Mouse (Mus musculus): ENCODE data around the gene Ier2. TPM values are rescaled to one million over a fixed set of nuclear protein-coding genes. Genes with fewer than 3 reads are reported as not detected.
"Not testable (repeated sequence)": the region's sequence is repeated elsewhere in the genome, so short reads cannot be mapped to it uniquely, and the experiment has no call there.

Gene Ier2
- polyA plus RNA-seq, 1 experiment from 2014 or later: 140 TPM

DNA sequence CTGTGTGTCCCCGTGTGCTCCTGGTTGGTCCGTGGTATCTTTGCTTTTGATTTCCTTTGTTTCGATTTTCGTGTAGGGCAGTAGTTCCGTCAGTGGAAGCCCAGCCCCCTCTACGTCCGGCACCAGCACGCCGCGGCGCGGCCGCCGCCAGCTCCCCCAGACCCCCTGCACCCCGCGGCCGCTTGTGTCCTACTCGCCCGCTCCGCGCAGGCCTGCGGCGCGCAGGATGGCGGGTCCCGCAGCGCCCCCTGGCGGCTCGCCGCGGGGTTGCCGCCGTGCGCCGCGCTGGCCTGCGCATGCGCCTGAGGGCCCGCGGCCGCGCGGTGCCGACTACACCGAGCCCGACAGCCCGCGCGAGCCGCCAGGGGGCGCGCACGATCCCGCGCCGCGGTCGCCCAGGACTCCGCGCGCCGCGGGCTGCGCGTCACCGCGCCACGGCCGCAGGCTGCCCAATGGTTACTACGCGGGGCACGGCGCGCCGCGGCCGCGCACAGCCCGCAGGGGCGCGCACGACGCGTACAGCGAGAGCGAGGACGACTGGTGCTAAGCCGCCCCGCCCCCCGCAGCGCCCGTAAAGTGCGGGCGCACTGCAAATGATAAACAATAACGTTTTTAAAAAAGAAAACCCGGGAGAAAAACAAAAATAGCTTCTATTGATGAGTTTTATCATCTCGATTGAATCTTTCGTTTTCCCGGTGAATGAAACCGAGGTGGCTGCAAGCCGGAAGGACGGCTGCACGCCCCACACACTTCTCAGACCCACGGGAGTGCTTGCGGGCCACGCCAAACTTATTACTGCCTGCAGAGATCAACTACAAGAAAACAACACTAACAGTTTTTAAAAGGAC lies 23.3 kb downstream of the Ier2 start:
- H3K4me3 ChIP-seq: peak overlapping the region; percentile 67
- H3K9me3 ChIP-seq: no peaks in the 10 kb centered on the region
- peak overlapping the region; percentile 95 for H3K27ac ChIP-seq (replicated peaks)
- peaks cover 6% of the 10 kb centered on the region for H3K27me3 ChIP-seq (replicated peaks; ENCODE audit: low read depth, poor library complexity, severe bottlenecking)
- peaks cover 59% of the 10 kb centered on the region for H3K4me1 ChIP-seq
- DNase-seq (ENCODE audit: low spot score): peak; percentile 95
- 1% methylated on average over 106 of the region's 106 CpGs for WGBS
- no peaks in the 10 kb centered on the region for H3K36me3 ChIP-seq (replicated peaks)

DNA sequence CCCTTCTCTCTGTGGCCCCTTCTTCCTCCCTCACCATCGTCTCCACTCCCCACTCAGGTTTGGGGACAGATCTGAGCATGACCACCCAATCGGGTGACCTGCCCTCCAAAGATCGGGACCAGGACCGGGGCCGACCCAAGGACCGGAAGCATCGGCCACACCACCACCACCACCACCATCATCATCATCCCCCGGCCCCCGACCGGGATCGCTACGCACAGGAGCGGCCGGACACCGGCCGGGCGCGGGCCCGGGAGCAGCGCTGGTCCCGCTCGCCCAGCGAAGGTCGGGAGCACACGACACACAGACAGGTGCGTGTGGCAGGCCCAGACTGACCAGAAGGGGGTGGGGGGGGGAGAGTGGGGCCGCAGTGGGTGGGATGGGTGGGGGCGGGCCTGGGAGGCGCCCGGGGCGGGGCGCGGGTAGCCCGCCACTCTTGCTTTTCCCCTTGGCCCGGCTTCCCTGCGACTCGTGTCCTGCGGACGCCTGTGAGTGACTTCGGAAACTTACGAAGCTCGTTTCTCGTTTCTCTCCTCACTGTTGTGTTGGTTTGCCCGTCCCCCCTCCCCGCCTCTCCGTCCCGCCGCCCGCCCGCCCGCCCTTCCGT lies 24.0 kb downstream of the Ier2 start:
- peak overlapping the region; percentile 67 for H3K4me3 ChIP-seq
- no peaks in the 10 kb centered on the region for H3K36me3 ChIP-seq (replicated peaks)
- WGBS: under 1% methylated on average over 50 of the region's 52 CpGs
- H3K9me3 ChIP-seq: no peaks in the 10 kb centered on the region
- peaks cover 66% of the 10 kb centered on the region for H3K4me1 ChIP-seq
- no peak for DNase-seq (ENCODE audit: low spot score)
- peak overlapping the region; percentile 95 for H3K27ac ChIP-seq (replicated peaks)
- peaks cover 6% of the 10 kb centered on the region for H3K27me3 ChIP-seq (replicated peaks; ENCODE audit: low read depth, poor library complexity, severe bottlenecking)

- Histone ChIP-seq H3K36me3 (replicated peaks) (no peaks in the 10 kb centered on the region), H3K27ac (replicated peaks) (peak overlapping the region; percentile 95), H3K27me3 (replicated peaks; ENCODE audit: low read depth, poor library complexity, severe bottlenecking) (peaks cover 6% of the 10 kb centered on the region), H3K4me3 (peak overlapping the region; percentile 67), H3K9me3 (no peaks in the 10 kb centered on the region), H3K4me1 (peaks cover 72% of the 10 kb centered on the region)
- DNase-seq (ENCODE audit: low spot score): peak; percentile 37
- WGBS: 30% methylated on average over 8 of the region's 8 CpGs
Measured at GRCm38 (mm10) chr8:84637946-84638554, 24.6 kb downstream of the Ier2 start.

DNA sequence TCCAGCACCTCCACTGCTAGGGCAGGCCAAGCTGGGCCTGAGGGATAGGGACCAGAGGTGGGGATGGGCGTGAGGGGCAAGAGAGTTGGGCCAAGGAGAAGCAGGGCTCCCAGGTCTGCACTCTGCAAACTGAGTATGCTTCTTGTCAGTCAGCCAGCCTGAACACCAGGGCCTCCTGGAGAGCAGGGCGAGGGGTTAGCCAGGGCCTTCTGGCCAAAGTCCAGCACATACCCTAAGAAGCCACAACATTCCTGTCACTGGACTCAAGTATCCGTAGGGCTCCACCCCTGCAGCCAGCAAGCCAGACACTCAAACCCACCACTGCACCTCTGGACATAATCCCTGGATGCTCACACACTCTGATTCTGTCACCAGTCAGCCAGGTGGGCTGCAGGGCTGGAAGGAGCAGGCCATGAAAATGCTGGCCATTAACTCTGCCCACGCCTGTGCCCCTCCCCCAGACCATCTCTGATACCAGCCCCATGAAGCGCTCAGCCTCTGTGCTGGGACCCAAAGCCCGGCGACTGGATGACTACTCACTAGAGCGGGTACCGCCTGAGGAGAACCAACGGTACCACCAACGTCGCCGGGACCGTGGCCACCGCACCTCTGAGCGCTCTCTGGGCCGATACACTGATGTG lies 26.5 kb downstream of the Ier2 start:
- Histone ChIP-seq H3K27me3 (replicated peaks; ENCODE audit: low read depth, poor library complexity, severe bottlenecking) (peaks cover 6% of the 10 kb centered on the region), H3K36me3 (replicated peaks) (no peaks in the 10 kb centered on the region), H3K4me1 (peaks cover 63% of the 10 kb centered on the region), H3K27ac (replicated peaks) (peak overlapping the region; percentile 82), H3K9me3 (no peaks in the 10 kb centered on the region), H3K4me3 (no peak overlapping the region)
- WGBS: 83% methylated on average over 17 of the region's 17 CpGs
- DNase-seq (ENCODE audit: low spot score): no peak

GRCm38 (mm10) chr8:84635397-84636050 lies 27.1 kb downstream of the Ier2 start:
- WGBS: 77% methylated on average over 14 of the region's 14 CpGs
- peaks cover 59% of the 10 kb centered on the region for H3K4me1 ChIP-seq
- H3K4me3 ChIP-seq: no peak overlapping the region

DNA sequence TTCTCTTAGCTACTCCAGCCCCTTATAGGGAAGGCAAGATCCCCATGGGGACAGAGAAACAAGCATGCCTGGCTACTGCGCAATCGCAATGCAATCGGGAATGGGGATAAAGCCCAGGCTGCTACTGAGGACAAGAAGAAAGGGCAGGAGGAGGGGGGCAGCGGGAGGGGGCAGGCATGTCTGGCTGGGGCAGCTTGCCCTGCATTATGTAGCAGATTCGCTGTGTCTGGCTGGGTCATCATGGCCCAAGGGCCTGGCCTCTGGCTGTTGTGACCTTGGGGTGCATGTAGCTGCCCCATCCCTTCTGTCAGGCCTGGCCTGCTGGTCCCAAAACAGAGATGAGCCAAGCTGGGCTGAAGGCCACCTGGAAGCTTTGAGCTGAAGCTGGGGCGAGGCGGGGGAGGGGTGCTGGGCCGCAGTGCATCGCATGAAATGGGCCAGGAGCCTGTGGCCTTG lies 27.8 kb downstream of the Ier2 start:
- no peaks in the 10 kb centered on the region for H3K36me3 ChIP-seq (replicated peaks)
- peak; percentile 46 for DNase-seq (ENCODE audit: low spot score)
- H3K9me3 ChIP-seq: no peaks in the 10 kb centered on the region
- 41% methylated on average over 9 of the region's 9 CpGs for WGBS
- peak overlapping the region; percentile 17; the same call in 1 of the 2 replicates for H3K4me3 ChIP-seq
- H3K27ac ChIP-seq (replicated peaks): peak overlapping the region; percentile 82
- peaks cover 54% of the 10 kb centered on the region for H3K4me1 ChIP-seq
- H3K27me3 ChIP-seq (replicated peaks; ENCODE audit: low read depth, poor library complexity, severe bottlenecking): peaks cover 6% of the 10 kb centered on the region

More at GRCm38 (mm10) chr8:84635397-84636050, 27.1 kb downstream of the Ier2 start:
- H3K9me3 ChIP-seq: no peaks in the 10 kb centered on the region
- peaks cover 6% of the 10 kb centered on the region for H3K27me3 ChIP-seq (replicated peaks; ENCODE audit: low read depth, poor library complexity, severe bottlenecking)
- H3K36me3 ChIP-seq (replicated peaks): no peaks in the 10 kb centered on the region
- no peak for DNase-seq (ENCODE audit: low spot score)
- peak overlapping the region; percentile 82 for H3K27ac ChIP-seq (replicated peaks)

GRCm38 (mm10) chr8:84633841-84634584 lies 28.6 kb downstream of the Ier2 start:
- DNase-seq (ENCODE audit: low spot score): no peak
- 53% methylated on average over 10 of the region's 10 CpGs for WGBS
- Histone ChIP-seq H3K9me3 (no peaks in the 10 kb centered on the region), H3K36me3 (replicated peaks) (no peaks in the 10 kb centered on the region), H3K4me3 (no peak overlapping the region), H3K27me3 (replicated peaks; ENCODE audit: low read depth, poor library complexity, severe bottlenecking) (peaks cover 6% of the 10 kb centered on the region), H3K27ac (replicated peaks) (peak overlapping the region; percentile 48), H3K4me1 (peaks cover 54% of the 10 kb centered on the region)

DNA sequence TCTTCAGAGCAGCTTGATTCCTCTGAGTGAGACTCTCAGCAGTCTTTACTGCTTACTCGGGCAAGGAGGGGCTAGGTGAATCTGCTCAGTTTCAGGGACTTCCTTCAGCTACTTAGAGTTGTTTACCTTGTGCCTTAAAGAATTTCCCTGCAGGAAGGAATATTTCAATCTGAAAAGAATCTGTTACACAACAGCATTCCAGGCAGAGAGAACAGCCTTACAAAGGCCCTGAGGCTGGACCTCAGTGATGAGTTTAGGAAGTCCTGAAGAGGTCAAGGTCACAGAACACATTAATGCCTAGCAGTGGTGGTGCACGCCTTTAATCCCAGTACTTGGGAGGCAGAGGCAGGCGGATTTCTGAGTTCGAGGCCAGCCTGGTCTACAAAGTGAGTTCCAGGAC lies 30.8 kb downstream of the Ier2 start:
- no peak overlapping the region for H3K4me3 ChIP-seq
- no peak for DNase-seq (ENCODE audit: low spot score)
- 94% methylated on average over 4 of the region's 4 CpGs for WGBS
- H3K9me3 ChIP-seq: no peaks in the 10 kb centered on the region
- H3K27me3 ChIP-seq (replicated peaks; ENCODE audit: low read depth, poor library complexity, severe bottlenecking): peaks cover 6% of the 10 kb centered on the region
- H3K4me1 ChIP-seq: peaks cover 38% of the 10 kb centered on the region
- H3K27ac ChIP-seq (replicated peaks): no peak overlapping the region
- no peaks in the 10 kb centered on the region for H3K36me3 ChIP-seq (replicated peaks)

DNA sequence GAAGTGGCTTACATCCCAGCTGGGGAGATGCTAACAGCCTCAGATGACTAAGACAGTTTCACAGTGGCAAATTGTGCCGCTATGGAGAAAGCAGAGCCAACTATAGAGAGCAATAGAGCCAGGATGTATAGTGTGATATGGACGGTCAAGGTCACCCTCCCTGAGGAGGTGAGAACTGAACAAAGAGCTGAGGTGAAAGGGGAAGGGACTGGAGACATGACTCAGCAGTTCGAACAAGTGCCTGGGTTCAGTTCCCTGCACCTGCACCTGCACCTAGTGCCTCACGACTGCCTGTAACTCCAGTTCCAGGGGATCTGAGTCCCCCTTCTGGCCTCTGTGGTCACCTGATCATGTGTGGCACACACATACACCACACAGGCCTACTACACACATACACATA lies 32.5 kb downstream of the Ier2 start:
- WGBS: 83% methylated on average over 4 of the region's 4 CpGs
- H3K36me3 ChIP-seq (replicated peaks): no peaks in the 10 kb centered on the region
- no peaks in the 10 kb centered on the region for H3K9me3 ChIP-seq
- no peak overlapping the region for H3K4me3 ChIP-seq
- H3K27me3 ChIP-seq (replicated peaks; ENCODE audit: low read depth, poor library complexity, severe bottlenecking): no peaks in the 10 kb centered on the region
- H3K27ac ChIP-seq (replicated peaks): no peak overlapping the region
- no peak for DNase-seq (ENCODE audit: low spot score)
- H3K4me1 ChIP-seq: peaks cover 22% of the 10 kb centered on the region

DNA sequence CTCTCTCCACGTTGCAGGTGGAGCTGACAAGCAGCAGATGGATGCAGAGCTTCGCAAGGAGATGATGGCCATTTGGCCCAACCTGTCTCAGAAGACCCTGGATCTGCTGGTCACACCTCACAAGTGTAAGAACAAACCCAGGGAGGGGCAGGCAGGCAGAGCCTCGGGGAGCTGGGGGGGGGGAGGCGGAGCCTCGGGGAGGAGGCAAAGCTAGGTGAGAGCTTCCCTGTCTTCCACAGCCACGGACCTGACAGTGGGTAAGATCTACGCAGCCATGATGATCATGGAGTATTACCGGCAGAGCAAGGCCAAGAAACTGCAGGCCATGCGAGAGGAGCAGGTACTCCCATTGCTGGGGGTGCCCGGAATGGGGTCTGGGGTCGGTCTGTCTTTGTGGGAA lies 33.1 kb downstream of the Ier2 start:
- Histone ChIP-seq H3K27me3 (replicated peaks; ENCODE audit: low read depth, poor library complexity, severe bottlenecking) (no peaks in the 10 kb centered on the region), H3K9me3 (no peaks in the 10 kb centered on the region), H3K4me3 (no peak overlapping the region), H3K4me1 (peaks cover 16% of the 10 kb centered on the region), H3K36me3 (replicated peaks) (no peaks in the 10 kb centered on the region), H3K27ac (replicated peaks) (no peak overlapping the region)
- WGBS: 72% methylated on average over 11 of the region's 11 CpGs
- DNase-seq (ENCODE audit: low spot score): no peak

DNA sequence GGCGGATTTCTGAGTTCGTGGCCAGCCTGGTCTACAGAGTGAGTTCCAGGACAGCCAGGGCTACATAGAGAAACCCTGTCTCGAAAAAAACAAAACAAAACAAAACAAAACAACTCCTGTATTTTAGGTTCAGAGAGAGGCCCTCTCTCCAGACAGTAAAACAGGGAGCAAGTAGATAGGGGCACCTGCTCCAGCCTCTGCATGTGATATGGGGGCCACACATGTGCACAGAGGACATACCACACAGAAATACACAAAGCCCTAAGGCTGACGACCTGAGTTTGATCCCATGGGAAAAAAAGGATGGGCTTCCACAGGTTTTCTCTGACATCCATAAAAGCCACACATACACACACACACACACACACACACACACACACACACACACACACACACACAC lies 39.2 kb downstream of the Ier2 start:
- H3K4me3 ChIP-seq; H3K27ac ChIP-seq (replicated peaks); H3K4me1 ChIP-seq; DNase-seq (ENCODE audit: low spot score); H3K9me3 ChIP-seq; H3K36me3 ChIP-seq (replicated peaks): not testable (repeated sequence)
- WGBS: 83% methylated on average over 4 of the region's 4 CpGs
- peaks cover 12% of the 10 kb centered on the region for H3K27me3 ChIP-seq (replicated peaks; ENCODE audit: low read depth, poor library complexity, severe bottlenecking)

All from embryonic facial prominence, embryonic 10.5 days (tissue).